Mouse (Mus musculus) spleen, adult 2 months (tissue): ENCODE measurements at regions not wholly inside any gene's neighbourhood (a gene's known extent, or its start where the extent isn't known, plus 50 kb on each side); places are given as distances from the start of the nearest gene placed in this dataset.

Source experiments
- CTCF ChIP-seq: fragments of 200-500 bp; IDR thresholded peaks from 2 replicates; pipeline ENCODE4 v1.5.1; 2011; ENCODE audit warnings: mild to moderate bottlenecking, inconsistent platforms; ENCODE audit not compliant: insufficient read depth, insufficient read length, insufficient replicate concordance; ENCODE audit errors: extremely low read depth
- POLR2A ChIP-seq: fragments of 200-500 bp; IDR thresholded peaks from 2 replicates; pipeline ENCODE4 v1.6.1; 2011; ENCODE audit warnings: low read depth, low read length, inconsistent platforms

DNA sequence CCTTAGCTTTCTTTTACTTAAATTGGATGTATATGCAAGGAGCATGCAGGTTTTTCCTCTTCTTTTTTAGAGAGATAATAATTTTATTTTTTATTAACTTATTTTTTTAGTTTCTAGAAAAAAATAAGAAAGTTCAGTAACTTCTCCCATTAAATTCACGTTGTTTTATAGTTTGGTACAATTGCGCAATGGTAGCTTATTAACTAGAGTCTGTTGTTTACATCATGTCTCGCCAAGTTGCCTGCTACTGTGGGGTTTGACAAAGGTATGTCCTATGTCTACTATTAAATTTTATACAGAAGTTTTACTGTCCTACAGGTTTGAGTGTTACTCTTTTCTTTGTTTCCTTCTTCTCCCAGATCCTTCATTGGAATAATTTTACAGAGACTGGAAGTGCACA, 313.6 kb downstream of the Klf5 start:
- TF ChIP-seq CTCF = no peak
- no peak for TF ChIP-seq POLR2A
